Mouse (Mus musculus) cerebellum, adult 11 months (tissue): ENCODE results near the gene Gtf2f2.
"Not testable (repeated sequence)": the region's sequence is repeated elsewhere in the genome, so short reads cannot be mapped to it uniquely, and the experiment has no call there.

Experiments used
- DNase-seq: peaks from one replicate; pipeline ENCODE4 v3.0.0; 2022

Gene Gtf2f2

GRCm38 (mm10) chr14:75992371-75992770, 18.3 kb downstream of the Gtf2f2 start:
- no peak for DNase-seq

- no peak for DNase-seq
Measured at GRCm38 (mm10) chr14:75990936-75991335, 19.7 kb downstream of the Gtf2f2 start.

- no peak for DNase-seq
Measured at GRCm38 (mm10) chr14:75989168-75989567, 21.5 kb downstream of the Gtf2f2 start.

GRCm38 (mm10) chr14:75986878-75987483, 23.7 kb downstream of the Gtf2f2 start:
- no peak for DNase-seq

- DNase-seq, result no peak
Measured at GRCm38 (mm10) chr14:75985112-75985511, 25.6 kb downstream of the Gtf2f2 start.

- DNase-seq, result no peak
Measured at GRCm38 (mm10) chr14:75983891-75984290, 26.8 kb downstream of the Gtf2f2 start.

- no peak for DNase-seq
Measured at GRCm38 (mm10) chr14:75981231-75981630, 29.4 kb downstream of the Gtf2f2 start.

- DNase-seq, result no peak
Measured at GRCm38 (mm10) chr14:75976107-75976506, 34.6 kb downstream of the Gtf2f2 start.

- no peak for DNase-seq
Measured at GRCm38 (mm10) chr14:75967291-75967690, 43.4 kb downstream of the Gtf2f2 start.

GRCm38 (mm10) chr14:75964433-75964832, 46.2 kb downstream of the Gtf2f2 start:
- no peak for DNase-seq

- DNase-seq, result no peak
Measured at GRCm38 (mm10) chr14:75964000-75964399, 46.7 kb downstream of the Gtf2f2 start.

- no peak for DNase-seq
Measured at GRCm38 (mm10) chr14:75963215-75963614, 47.5 kb downstream of the Gtf2f2 start.

- DNase-seq, result no peak
Measured at GRCm38 (mm10) chr14:75962250-75962649, 48.4 kb downstream of the Gtf2f2 start.

- no peak for DNase-seq
Measured at GRCm38 (mm10) chr14:75954766-75955165, 55.9 kb downstream of the Gtf2f2 start, which contains the start of gene Kctd4. Gene Kctd4 (plus strand): TSS chr14:75955009.

GRCm38 (mm10) chr14:75953011-75953410, 57.7 kb downstream of the Gtf2f2 start:
- DNase-seq, result no peak

- DNase-seq, result no peak
Measured at GRCm38 (mm10) chr14:75947674-75948073, 63.0 kb downstream of the Gtf2f2 start.

GRCm38 (mm10) chr14:75942365-75942764, 68.3 kb downstream of the Gtf2f2 start:
- no peak for DNase-seq

GRCm38 (mm10) chr14:75941500-75941899, 69.2 kb downstream of the Gtf2f2 start:
- no peak for DNase-seq

- DNase-seq, result no peak
Measured at GRCm38 (mm10) chr14:75937714-75938113, 73.0 kb downstream of the Gtf2f2 start.

GRCm38 (mm10) chr14:75934359-75934758, 76.3 kb downstream of the Gtf2f2 start:
- DNase-seq, result no peak

- no peak for DNase-seq
Measured at GRCm38 (mm10) chr14:75931266-75931665, 79.4 kb downstream of the Gtf2f2 start.

- DNase-seq, result not testable (repeated sequence)
Measured at GRCm38 (mm10) chr14:75929713-75930112, 81.0 kb downstream of the Gtf2f2 start.

GRCm38 (mm10) chr14:75923314-75924052, 87.2 kb downstream of the Gtf2f2 start:
- DNase-seq, result no peak

GRCm38 (mm10) chr14:75912665-75913064, 98.0 kb downstream of the Gtf2f2 start:
- DNase-seq, result no peak

GRCm38 (mm10) chr14:75911968-75912367, 98.7 kb downstream of the Gtf2f2 start:
- DNase-seq, result no peak
